Mouse (Mus musculus) splenic B cell, adult 2 months (primary cell): ENCODE results near the gene Zfp985.
"Not testable (repeated sequence)": the region's sequence is repeated elsewhere in the genome, so short reads cannot be mapped to it uniquely, and the experiment has no call there.

Source experiments
- DNase-seq: peaks from one replicate; pipeline ENCODE4 v3.0.0-alpha.2; 2011; ENCODE audit warnings: low read depth, low spot score
- H3K27me3 ChIP-seq: 2 replicates; pipeline ENCODE4 v1.6.1; 2012; ENCODE audit warnings: mild to moderate bottlenecking, low read length, moderate library complexity, mixed read lengths; ENCODE audit not compliant: control insufficient read depth, poor library complexity, insufficient read depth, severe bottlenecking
- H3K36me3 ChIP-seq: 2 replicates; pipeline ENCODE4 v1.6.1; 2012; ENCODE audit warnings: mild to moderate bottlenecking, low read length, moderate library complexity, mixed read lengths; ENCODE audit not compliant: control insufficient read depth, poor library complexity, insufficient read depth, severe bottlenecking

The Zfp985 gene

GRCm38 (mm10) chr4:147579371-147579770 lies 26.3 kb downstream of the Zfp985 start:
- not testable (repeated sequence) for H3K27me3 ChIP-seq, H3K36me3 ChIP-seq, DNase-seq

DNA sequence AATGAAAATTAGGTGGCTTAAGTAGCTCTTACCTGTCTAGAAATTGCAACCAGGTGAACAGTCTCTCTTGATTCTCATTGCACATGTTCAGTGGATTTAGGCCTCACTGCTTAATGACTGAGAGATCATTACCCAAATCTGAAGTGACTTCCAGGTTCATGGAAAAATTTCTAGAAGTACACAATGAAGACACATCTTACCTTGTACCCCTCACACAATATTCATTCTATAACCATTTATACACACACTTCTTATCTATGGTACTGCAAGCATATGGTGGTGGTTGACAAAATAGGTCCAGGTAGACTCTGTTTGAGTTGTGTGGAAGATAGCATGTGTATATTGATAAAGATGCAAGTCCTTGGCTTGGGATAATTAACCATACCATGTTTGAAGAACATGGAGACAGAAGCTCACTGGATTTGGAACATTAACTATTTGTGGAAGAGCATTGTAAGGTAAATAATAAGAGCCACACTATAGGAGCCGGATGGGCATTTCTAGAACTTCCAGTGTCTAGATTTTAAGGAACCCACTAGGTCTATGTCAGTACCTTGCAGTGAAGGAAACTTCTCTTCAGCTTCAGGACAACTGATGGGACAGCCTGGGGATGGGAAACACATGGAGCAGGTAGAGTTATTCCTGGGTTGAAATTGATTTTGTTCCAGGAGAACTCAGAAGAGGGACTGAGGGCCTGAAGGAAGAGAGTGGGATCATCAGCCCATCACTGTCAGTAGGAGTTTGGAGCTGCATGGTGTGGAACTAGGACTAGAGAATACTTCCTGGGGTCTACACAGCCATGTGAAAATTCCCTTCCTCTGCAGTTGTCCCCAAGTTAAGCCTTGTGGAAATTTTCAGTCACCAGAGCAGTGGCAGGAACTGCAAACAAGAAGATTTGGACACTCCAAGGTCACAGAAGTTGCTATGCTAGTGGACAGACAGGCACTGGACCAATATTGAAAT lies 33.7 kb downstream of the Zfp985 start:
- DNase-seq, result no peak

DNA sequence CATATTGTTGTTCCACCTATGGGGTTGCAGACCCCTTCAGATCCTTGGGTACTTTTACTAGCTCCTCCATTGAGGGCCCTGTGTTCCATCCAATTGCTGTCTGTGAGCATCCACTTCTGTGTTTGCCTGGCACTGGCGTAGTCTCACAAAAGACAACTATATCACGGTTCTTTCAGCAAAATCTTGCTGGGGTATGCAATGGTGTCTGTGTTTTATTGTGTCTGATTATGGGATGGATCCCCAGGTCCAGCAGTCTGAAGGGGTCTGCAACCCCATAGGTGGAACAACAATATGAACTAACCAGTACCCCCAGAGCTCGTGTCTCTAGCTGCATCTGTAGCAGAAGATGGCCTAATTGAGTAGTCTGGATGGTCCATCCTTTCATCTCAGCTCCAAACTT lies 41.6 kb downstream of the Zfp985 start:
- not testable (repeated sequence) for H3K36me3 ChIP-seq, DNase-seq, H3K27me3 ChIP-seq

More for the DNA sequence above, 33.7 kb downstream of the Zfp985 start:
- Histone ChIP-seq H3K36me3 (no peaks in the 10 kb centered on the region), H3K27me3 (no peaks in the 10 kb centered on the region)

- DNase-seq, result no peak
- H3K36me3 ChIP-seq, result no peaks in the 10 kb centered on the region
- no peaks in the 10 kb centered on the region for H3K27me3 ChIP-seq
Observed at GRCm38 (mm10) chr4:147597685-147598084, 44.6 kb downstream of the Zfp985 start.

- no peak for DNase-seq
- Histone ChIP-seq H3K36me3 (no peaks in the 10 kb centered on the region), H3K27me3 (no peaks in the 10 kb centered on the region)
Observed at GRCm38 (mm10) chr4:147598831-147599230, 45.8 kb downstream of the Zfp985 start.

- DNase-seq, result no peak
- Histone ChIP-seq H3K36me3 (no peaks in the 10 kb centered on the region), H3K27me3 (no peaks in the 10 kb centered on the region)
Observed at GRCm38 (mm10) chr4:147601881-147602280, 48.8 kb downstream of the Zfp985 start.

GRCm38 (mm10) chr4:147603806-147604205 lies 50.7 kb downstream of the Zfp985 start:
- no peak for DNase-seq
- Histone ChIP-seq H3K36me3 (no peaks in the 10 kb centered on the region), H3K27me3 (no peaks in the 10 kb centered on the region)

DNA sequence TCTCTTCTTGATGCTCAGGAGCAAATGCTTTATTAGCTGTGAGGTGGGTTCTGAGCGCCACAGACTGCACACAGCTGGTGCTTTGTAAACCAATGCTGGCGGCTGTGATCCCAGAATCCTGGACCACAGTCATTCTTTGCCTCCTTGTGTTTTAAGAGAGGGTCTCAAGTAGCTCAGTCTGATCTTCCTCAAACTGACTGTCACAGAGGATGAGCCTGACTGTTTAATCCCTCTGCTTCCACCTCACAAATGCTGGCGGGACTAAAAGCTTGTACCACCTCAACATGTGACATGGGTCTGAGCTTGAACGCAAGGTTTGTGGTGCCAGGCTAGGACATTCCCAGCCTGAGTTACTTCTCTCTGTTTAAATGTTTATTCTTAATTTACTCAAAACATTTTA lies 52.4 kb downstream of the Zfp985 start:
- no peaks in the 10 kb centered on the region for H3K36me3 ChIP-seq
- no peak for DNase-seq
- no peaks in the 10 kb centered on the region for H3K27me3 ChIP-seq

DNA sequence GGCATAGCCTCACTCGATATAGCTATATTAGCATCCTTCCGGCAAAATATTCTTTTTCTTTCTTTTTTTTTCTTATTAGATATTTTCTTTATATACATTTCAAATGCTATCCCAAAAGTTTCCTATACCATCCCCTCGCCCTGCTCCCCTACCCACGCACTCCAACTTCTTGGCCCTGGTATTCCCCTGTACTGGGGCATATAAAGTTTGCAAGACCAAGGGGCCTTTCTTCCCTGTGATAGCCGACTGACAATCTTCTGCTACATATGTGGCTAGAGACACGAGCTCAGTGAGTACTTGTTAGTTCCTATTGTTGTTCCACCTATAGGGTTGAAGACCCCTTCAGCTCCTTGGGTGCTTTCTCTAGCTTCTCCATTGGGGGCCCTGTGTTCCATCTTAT lies 53.4 kb downstream of the Zfp985 start:
- H3K27me3 ChIP-seq, H3K36me3 ChIP-seq, DNase-seq: not testable (repeated sequence)

GRCm38 (mm10) chr4:147633818-147634262 lies 80.8 kb downstream of the Zfp985 start:
- H3K36me3 ChIP-seq, H3K27me3 ChIP-seq, DNase-seq: not testable (repeated sequence)
